Mouse (Mus musculus): Measurements from ENCODE around the gene Trio.

- TF ChIP-seq CTCF (IDR thresholded peaks at IDR 0.05; ENCODE audit: control insufficient read depth, insufficient read depth, low read length) (no peak), POLR2A (IDR thresholded peaks at IDR 0.05; ENCODE audit: borderline replicate concordance, control insufficient read depth, low read depth, low read length) (no peak)
Observed at GRCm38 (mm10) chr15:27927614-27928013, 98.0 kb downstream of the Trio start.
